Mouse (Mus musculus): ENCODE results near the gene Abcg4. TPM values are rescaled to one million over a fixed set of nuclear protein-coding genes. Genes with fewer than 3 reads are reported as not detected.
"Not testable (repeated sequence)": the region's sequence is repeated elsewhere in the genome, so short reads cannot be mapped to it uniquely, and the experiment has no call there.

Gene Abcg4
- total RNA-seq, 2 experiments from 2014 or later, result 0.15 to 0.62 TPM

- peak; percentile 93 for DNase-seq
Measured at GRCm38 (mm10) chr9:44319887-44320798, 31.7 kb upstream of the Abcg4 start, which contains the start of gene C2cd2l. Gene C2cd2l, minus strand, starts transcription at chr9:44320285.

- DNase-seq, result no peak
Measured at GRCm38 (mm10) chr9:44319105-44319886, 30.9 kb upstream of the Abcg4 start.

GRCm38 (mm10) chr9:44318826-44319095 is 30.3 kb upstream of the Abcg4 start:
- DNase-seq, result no peak

- no peak for DNase-seq
Measured at GRCm38 (mm10) chr9:44318076-44318825, 29.8 kb upstream of the Abcg4 start.

- no peak for DNase-seq
Measured at GRCm38 (mm10) chr9:44317452-44317851, 29.0 kb upstream of the Abcg4 start.

- no peak for DNase-seq
Measured at GRCm38 (mm10) chr9:44314910-44315309, 26.5 kb upstream of the Abcg4 start.

- DNase-seq, result no peak
Measured at GRCm38 (mm10) chr9:44314257-44314547, 25.8 kb upstream of the Abcg4 start.

GRCm38 (mm10) chr9:44313476-44314256 is 25.3 kb upstream of the Abcg4 start:
- no peak for DNase-seq

- no peak for DNase-seq
Measured at GRCm38 (mm10) chr9:44311136-44312134, 23.0 kb upstream of the Abcg4 start.

- no peak for DNase-seq
Measured at GRCm38 (mm10) chr9:44310750-44311135, 22.3 kb upstream of the Abcg4 start.

- DNase-seq, result no peak
Measured at GRCm38 (mm10) chr9:44309756-44310155, 21.3 kb upstream of the Abcg4 start.

- DNase-seq, result no peak
Measured at GRCm38 (mm10) chr9:44307248-44307647, 18.8 kb upstream of the Abcg4 start.

- no peak for DNase-seq
Measured at GRCm38 (mm10) chr9:44306532-44306931, 18.1 kb upstream of the Abcg4 start.

- DNase-seq, result peak; percentile 99
Measured at GRCm38 (mm10) chr9:44305466-44306079, 17.2 kb upstream of the Abcg4 start, which contains the start of gene Hinfp. Gene Hinfp, minus strand, starts transcription at chr9:44305671.

- not testable (repeated sequence) for DNase-seq
Measured at GRCm38 (mm10) chr9:44300001-44300400, 11.6 kb upstream of the Abcg4 start.

GRCm38 (mm10) chr9:44292490-44292889 is 4.1 kb upstream of the Abcg4 start:
- DNase-seq, result no peak

- no peak for DNase-seq
Measured at GRCm38 (mm10) chr9:44288959-44289291, 510 bp upstream of the Abcg4 start.

- DNase-seq, result no peak
Measured at GRCm38 (mm10) chr9:44287401-44288075, 877 bp downstream of the Abcg4 start.

GRCm38 (mm10) chr9:44287003-44287400 is 1.4 kb downstream of the Abcg4 start:
- no peak for DNase-seq
